Mouse (Mus musculus): ENCODE data around the gene Fbxw9. TPM values are rescaled to one million over a fixed set of nuclear protein-coding genes. Genes with fewer than 3 reads are reported as not detected.

Fbxw9 gene
- polyA plus RNA-seq, 1 experiment: 29.3 TPM

- Histone ChIP-seq H3K27me3 (ENCODE audit: control insufficient read depth, insufficient read depth, low read length) (no peaks in the 10 kb centered on the region), H3K4me3 (replicated peaks; ENCODE audit: insufficient read depth, low read depth, low read length) (peak within 1 kb of the TSS; percentile 67), H3K4me1 (ENCODE audit: control insufficient read depth, insufficient read depth, low read length) (peaks cover 14% of the 10 kb centered on the region), H3K27ac (ENCODE audit: insufficient read depth, low read length) (peak within 1 kb of the TSS; percentile 48)
- TF ChIP-seq POLR2A (IDR thresholded peaks at IDR 0.05; ENCODE audit: borderline replicate concordance, insufficient read depth, low read length): peak; percentile 69; the same call in 1 of the 2 replicates
- no peak for TF ChIP-seq CTCF (IDR thresholded peaks at IDR 0.05; ENCODE audit: borderline replicate concordance, insufficient read depth, low read depth, low read length)
- peak; percentile 90 to 92 for DNase-seq
- under 1% methylated on average over 68 of the region's 68 CpGs for WGBS
Observed at GRCm38 (mm10) chr8:85071514-85072281, 11.8 kb downstream of the Fbxw9 start, which contains the start of gene Dhps. Gene Dhps, plus strand, starts transcription at chr8:85071757.

GRCm38 (mm10) chr8:85072364-85072929, 12.6 kb downstream of the Fbxw9 start:
- TF ChIP-seq POLR2A (IDR thresholded peaks at IDR 0.05; ENCODE audit: borderline replicate concordance, insufficient read depth, low read length): no peak
- no peak for TF ChIP-seq CTCF (IDR thresholded peaks at IDR 0.05; ENCODE audit: borderline replicate concordance, insufficient read depth, low read depth, low read length)
- Histone ChIP-seq H3K27me3 (ENCODE audit: control insufficient read depth, insufficient read depth, low read length) (no peaks in the 10 kb centered on the region), H3K4me3 (replicated peaks; ENCODE audit: insufficient read depth, low read depth, low read length) (peak overlapping the region; percentile 67), H3K4me1 (ENCODE audit: control insufficient read depth, insufficient read depth, low read length) (peaks cover 14% of the 10 kb centered on the region), H3K27ac (ENCODE audit: insufficient read depth, low read length) (no peak overlapping the region)
- DNase-seq: no peak
- 27% methylated on average over 9 of the region's 9 CpGs for WGBS

GRCm38 (mm10) chr8:85073041-85073612, 13.3 kb downstream of the Fbxw9 start:
- no peaks in the 10 kb centered on the region for H3K27me3 ChIP-seq (ENCODE audit: control insufficient read depth, insufficient read depth, low read length)
- no peak overlapping the region for H3K27ac ChIP-seq (ENCODE audit: insufficient read depth, low read length)
- H3K4me3 ChIP-seq (replicated peaks; ENCODE audit: insufficient read depth, low read depth, low read length): no peak overlapping the region
- no peak for TF ChIP-seq POLR2A (IDR thresholded peaks at IDR 0.05; ENCODE audit: borderline replicate concordance, insufficient read depth, low read length)
- TF ChIP-seq CTCF (IDR thresholded peaks at IDR 0.05; ENCODE audit: borderline replicate concordance, insufficient read depth, low read depth, low read length): no peak
- H3K4me1 ChIP-seq (ENCODE audit: control insufficient read depth, insufficient read depth, low read length): peaks cover 11% of the 10 kb centered on the region
- no peak for DNase-seq
- WGBS: 82% methylated on average over 15 of the region's 15 CpGs

- 82% methylated on average over 10 of the region's 10 CpGs for WGBS
Observed at GRCm38 (mm10) chr8:85074167-85074566, 14.3 kb downstream of the Fbxw9 start.

GRCm38 (mm10) chr8:85074617-85075016, 14.8 kb downstream of the Fbxw9 start:
- Histone ChIP-seq H3K27me3 (ENCODE audit: control insufficient read depth, insufficient read depth, low read length) (no peaks in the 10 kb centered on the region), H3K27ac (ENCODE audit: insufficient read depth, low read length) (no peak overlapping the region), H3K4me3 (replicated peaks; ENCODE audit: insufficient read depth, low read depth, low read length) (no peak overlapping the region), H3K4me1 (ENCODE audit: control insufficient read depth, insufficient read depth, low read length) (peaks cover 11% of the 10 kb centered on the region)
- no peak for DNase-seq
- TF ChIP-seq POLR2A (IDR thresholded peaks at IDR 0.05; ENCODE audit: borderline replicate concordance, insufficient read depth, low read length) (no peak), CTCF (IDR thresholded peaks at IDR 0.05; ENCODE audit: borderline replicate concordance, insufficient read depth, low read depth, low read length) (no peak)
- WGBS: 91% methylated on average over 10 of the region's 10 CpGs

More at GRCm38 (mm10) chr8:85074167-85074566, 14.3 kb downstream of the Fbxw9 start:
- no peak overlapping the region for H3K27ac ChIP-seq (ENCODE audit: insufficient read depth, low read length)
- no peaks in the 10 kb centered on the region for H3K27me3 ChIP-seq (ENCODE audit: control insufficient read depth, insufficient read depth, low read length)
- no peak for DNase-seq
- H3K4me1 ChIP-seq (ENCODE audit: control insufficient read depth, insufficient read depth, low read length): peaks cover 8% of the 10 kb centered on the region
- H3K4me3 ChIP-seq (replicated peaks; ENCODE audit: insufficient read depth, low read depth, low read length): no peak overlapping the region
- TF ChIP-seq POLR2A (IDR thresholded peaks at IDR 0.05; ENCODE audit: borderline replicate concordance, insufficient read depth, low read length) (no peak), CTCF (IDR thresholded peaks at IDR 0.05; ENCODE audit: borderline replicate concordance, insufficient read depth, low read depth, low read length) (no peak)

- peak in 1 of 2 experiments; percentile 56 for DNase-seq
- 77% methylated on average over 9 of the region's 9 CpGs for WGBS
- Histone ChIP-seq H3K27me3 (ENCODE audit: control insufficient read depth, insufficient read depth, low read length) (no peaks in the 10 kb centered on the region), H3K4me3 (replicated peaks; ENCODE audit: insufficient read depth, low read depth, low read length) (no peak overlapping the region), H3K27ac (ENCODE audit: insufficient read depth, low read length) (no peak overlapping the region), H3K4me1 (ENCODE audit: control insufficient read depth, insufficient read depth, low read length) (peaks cover 15% of the 10 kb centered on the region)
- TF ChIP-seq CTCF (IDR thresholded peaks at IDR 0.05; ENCODE audit: borderline replicate concordance, insufficient read depth, low read depth, low read length): peak; percentile 64
- TF ChIP-seq POLR2A (IDR thresholded peaks at IDR 0.05; ENCODE audit: borderline replicate concordance, insufficient read depth, low read length): no peak
Observed at GRCm38 (mm10) chr8:85076001-85076400, 16.1 kb downstream of the Fbxw9 start.

GRCm38 (mm10) chr8:85076993-85077392, 17.1 kb downstream of the Fbxw9 start:
- TF ChIP-seq CTCF (IDR thresholded peaks at IDR 0.05; ENCODE audit: borderline replicate concordance, insufficient read depth, low read depth, low read length): peak; percentile 93
- TF ChIP-seq POLR2A (IDR thresholded peaks at IDR 0.05; ENCODE audit: borderline replicate concordance, insufficient read depth, low read length): no peak

More at GRCm38 (mm10) chr8:85076993-85077392, 17.1 kb downstream of the Fbxw9 start:
- peaks cover 15% of the 10 kb centered on the region for H3K4me1 ChIP-seq (ENCODE audit: control insufficient read depth, insufficient read depth, low read length)
- WGBS: 0% methylated on average over 2 of the region's 2 CpGs
- H3K27ac ChIP-seq (ENCODE audit: insufficient read depth, low read length): no peak overlapping the region
- H3K4me3 ChIP-seq (replicated peaks; ENCODE audit: insufficient read depth, low read depth, low read length): no peak overlapping the region
- H3K27me3 ChIP-seq (ENCODE audit: control insufficient read depth, insufficient read depth, low read length): no peaks in the 10 kb centered on the region
- DNase-seq: peak; percentile 78
